30 mouse cellular contexts compared by ENCODE assay signal in the genomic region with DNA sequence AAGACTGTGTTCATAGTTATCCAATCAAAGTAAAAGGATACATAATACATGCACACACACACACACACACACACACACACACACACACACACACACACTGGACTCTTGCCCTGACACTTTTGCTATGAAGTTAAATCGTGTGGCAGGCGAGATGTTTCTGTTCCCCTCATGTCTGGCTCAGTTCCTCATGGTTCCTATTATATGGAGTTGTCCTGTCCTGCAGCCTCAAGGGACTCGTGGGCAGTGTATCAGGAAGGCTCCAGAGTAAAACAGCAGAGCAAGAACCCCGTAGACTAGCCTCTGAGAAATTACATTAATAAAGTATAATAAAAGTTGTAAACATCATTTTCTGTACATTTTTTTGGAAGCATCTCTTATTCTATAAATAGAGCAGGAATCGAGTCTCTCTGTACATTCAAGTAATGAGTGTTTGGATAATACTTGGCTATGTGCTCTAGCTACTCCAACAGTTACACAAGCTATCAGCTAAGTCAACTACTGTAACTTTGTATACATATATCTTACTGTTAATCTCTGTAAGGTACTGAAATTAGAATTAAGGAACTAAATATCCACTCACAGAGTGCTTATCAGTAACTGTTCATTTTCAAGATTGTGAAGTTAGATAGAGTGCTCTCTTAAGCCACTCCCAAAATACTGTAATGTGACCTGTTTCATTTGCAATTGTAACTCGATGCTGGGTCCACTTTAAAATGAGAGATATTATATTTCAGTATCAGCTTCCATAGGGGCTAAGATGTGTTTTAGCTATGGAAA. TPM values are rescaled to one million over a fixed set of nuclear protein-coding genes. Genes with fewer than 3 reads are reported as not detected.
DNase-seq lines count a peak whose midpoint lies in the region; ATAC-seq and TF ChIP-seq lines count a peak whose summit lies in the region.
"Had no signal": no experiment of that assay in that cellular context is flagged by ENCODE, and none has a peak within 500 bp of the region (broad histone marks: within the 10 kb centered on the region; RNA-seq: fewer than 3 reads in every experiment).

No protein-coding gene starts in this region.

- ATAC-seq in lung, embryonic 14.5 days (ENCODE audit: insufficient read depth), result peak; percentile 84; the same call in 1 of the 2 replicates
- peak; percentile 79 for ATAC-seq in lung, postnatal 0 days
- 0 out of 2 replicates have a peak, but pooled peaks have one; percentile 26 for ATAC-seq in G1E (ENCODE audit: extremely low read depth, insufficient number of reproducible peaks, low FRiP score, poor library complexity, severe bottlenecking)
- peak; percentile 74 for ATAC-seq in megakaryocyte, adult 5-6 weeks (ENCODE audit: poor library complexity, severe bottlenecking)
- no peak for ATAC-seq in hindbrain, embryonic 12.5 days (ENCODE audit: low FRiP score)
- ATAC-seq: forebrain, embryonic 13.5 days; forebrain, embryonic 16.5 days; hindbrain, postnatal 0 days; inflammation-experienced regulatory T-cells, adult 6 months had no signal

- no peaks in the 10 kb centered on the region for H3K9me3 ChIP-seq in lung, embryonic 14.5 days (ENCODE audit: low read depth, low read length)
- H3K9me3 ChIP-seq in lung, postnatal 0 days (ENCODE audit: low read length), result no peaks in the 10 kb centered on the region
- peaks cover 5% of the 10 kb centered on the region for H3K9me3 ChIP-seq in G1E (replicated peaks)
- H3K9me3 ChIP-seq in hindbrain, embryonic 12.5 days (replicated peaks), result no peaks in the 10 kb centered on the region
- H3K9me3 ChIP-seq: embryonic facial prominence, embryonic 10.5 days; embryonic facial prominence, embryonic 13.5 days; forebrain, embryonic 13.5 days; hindbrain, embryonic 10.5 days had no signal

- H3K27me3 ChIP-seq in lung, embryonic 14.5 days (ENCODE audit: insufficient read depth, low read length), result no peaks in the 10 kb centered on the region
- no peaks in the 10 kb centered on the region for H3K27me3 ChIP-seq in lung, postnatal 0 days (replicated peaks; ENCODE audit: insufficient read depth, low read length)
- H3K27me3 ChIP-seq in G1E (ENCODE audit: insufficient read depth, low read length), result no peaks in the 10 kb centered on the region
- H3K27me3 ChIP-seq in hindbrain, embryonic 12.5 days, result no peaks in the 10 kb centered on the region
- H3K27me3 ChIP-seq: embryonic facial prominence, embryonic 13.5 days; forebrain, embryonic 13.5 days had no signal

- no peaks in the 10 kb centered on the region for H3K4me1 ChIP-seq in lung, embryonic 14.5 days (ENCODE audit: insufficient read depth)
- no peaks in the 10 kb centered on the region for H3K4me1 ChIP-seq in lung, adult 2 months (ENCODE audit: control insufficient read depth, insufficient read depth, low read length)
- peaks cover 4% of the 10 kb centered on the region; the same call in 1 of the 2 replicates for H3K4me1 ChIP-seq in lung, postnatal 0 days (ENCODE audit: insufficient read depth, low read depth, low read length)
- H3K4me1 ChIP-seq in G1E (ENCODE audit: insufficient read depth, low read depth, low read length), result no peaks in the 10 kb centered on the region
- H3K4me1 ChIP-seq in hindbrain, embryonic 12.5 days, result no peaks in the 10 kb centered on the region
- H3K4me1 ChIP-seq: embryonic facial prominence, embryonic 13.5 days; hindbrain, embryonic 10.5 days had no signal

- TF ChIP-seq EP300 in lung, postnatal 0 days (IDR thresholded peaks at IDR 0.05), result no peak

- TF ChIP-seq CTCF in lung, embryonic 14.5 days (IDR thresholded peaks at IDR 0.05; ENCODE audit: low read depth), result no peak
- TF ChIP-seq CTCF in lung, adult 2 months (IDR thresholded peaks at IDR 0.05; ENCODE audit: insufficient read depth, low read length), result no peak
- no peak for TF ChIP-seq CTCF in lung, postnatal 0 days (IDR thresholded peaks at IDR 0.05)
- TF ChIP-seq CTCF in G1E (IDR thresholded peaks at IDR 0.05; ENCODE audit: low read depth, low read length), result no peak

- no peak overlapping the region for H3K4me3 ChIP-seq in lung, embryonic 14.5 days (ENCODE audit: low read depth, low read length)
- no peak overlapping the region for H3K4me3 ChIP-seq in lung, adult 2 months (replicated peaks; ENCODE audit: extremely low read depth, low read depth, low read length)
- H3K4me3 ChIP-seq in lung, postnatal 0 days (ENCODE audit: low read depth, low read length), result no peak overlapping the region
- H3K4me3 ChIP-seq in G1E (ENCODE audit: low read depth, low read length), result no peak overlapping the region
- no peak overlapping the region for H3K4me3 ChIP-seq in hindbrain, embryonic 12.5 days
- H3K4me3 ChIP-seq: embryonic facial prominence, embryonic 10.5 days; embryonic facial prominence, embryonic 13.5 days; erythroblast, embryonic 14.5 days; forebrain, embryonic 13.5 days; hindbrain, embryonic 10.5 days had no signal

- peak overlapping the region; percentile 37; the same call in 1 of the 2 replicates for H3K27ac ChIP-seq in lung, embryonic 14.5 days (ENCODE audit: low read depth)
- H3K27ac ChIP-seq in lung, postnatal 0 days (ENCODE audit: low read length), result no peak overlapping the region
- no peak overlapping the region for H3K27ac ChIP-seq in hindbrain, embryonic 12.5 days
- H3K27ac ChIP-seq: embryonic facial prominence, embryonic 10.5 days; embryonic facial prominence, embryonic 13.5 days; forebrain, embryonic 13.5 days; hindbrain, embryonic 10.5 days; hindbrain, embryonic 14.5 days; hindbrain, postnatal 0 days had no signal

- H3K36me3 ChIP-seq in lung, embryonic 14.5 days (ENCODE audit: insufficient read depth), result no peaks in the 10 kb centered on the region
- no peaks in the 10 kb centered on the region for H3K36me3 ChIP-seq in lung, postnatal 0 days (ENCODE audit: insufficient read depth, low read length)
- H3K36me3 ChIP-seq in G1E (replicated peaks), result no peaks in the 10 kb centered on the region
- H3K36me3 ChIP-seq in hindbrain, embryonic 12.5 days, result no peaks in the 10 kb centered on the region
- H3K36me3 ChIP-seq: embryonic facial prominence, embryonic 10.5 days; embryonic facial prominence, embryonic 13.5 days; hindbrain, embryonic 10.5 days had no signal

- no peak overlapping the region for H3K4me2 ChIP-seq in lung, embryonic 14.5 days
- no peak overlapping the region for H3K4me2 ChIP-seq in lung, postnatal 0 days (replicated peaks; ENCODE audit: low read depth, low read length)
- no peak overlapping the region for H3K4me2 ChIP-seq in hindbrain, embryonic 12.5 days (replicated peaks)
- H3K4me2 ChIP-seq: embryonic facial prominence, embryonic 13.5 days; forebrain, embryonic 13.5 days; heart, embryonic 11.5 days; hindbrain, embryonic 14.5 days had no signal

- DNase-seq in lung, embryonic 14.5 days, result peak; percentile 43
- no peak for DNase-seq in lung, adult 2 months
- DNase-seq in lung, postnatal 0 days (ENCODE audit: low spot score), result peak; percentile 56
- DNase-seq in lung, postnatal 14 days, result no peak
- DNase-seq in G1E (ENCODE audit: low spot score), result no peak
- DNase-seq in T-cell, adult 2 months (ENCODE audit: low spot score), result no peak
- DNase-seq: adrenal gland, adult 2 months; adrenal gland, postnatal 14 days; B cell, adult 2 months; cerebellum, adult 11 months; cerebellum, adult 2 months; cerebellum, adult 9-11 months; cerebellum, postnatal 25 days; embryo, embryonic 11 days; gastrocnemius, postnatal 10 days; gastrocnemius, postnatal 36 days; heart, adult 11 months; heart, postnatal 36 days had no signal

- no peak for TF ChIP-seq POLR2A in lung, adult 2 months (IDR thresholded peaks at IDR 0.05; ENCODE audit: borderline replicate concordance, extremely low read depth, low read depth, low read length)

- no peak overlapping the region for H3K9ac ChIP-seq in lung, embryonic 14.5 days
- H3K9ac ChIP-seq in lung, postnatal 0 days (replicated peaks; ENCODE audit: low read depth), result no peak overlapping the region
- no peak overlapping the region for H3K9ac ChIP-seq in hindbrain, embryonic 12.5 days
- H3K9ac ChIP-seq: embryonic facial prominence, embryonic 13.5 days; forebrain, embryonic 13.5 days; hindbrain, embryonic 14.5 days had no signal

- WGBS in lung, embryonic 14.5 days, result 33% methylated on average over 6 of the region's 6 CpGs
- WGBS in lung, adult 2 months, result 47% methylated on average over 6 of the region's 6 CpGs
- WGBS in lung, postnatal 0 days, result 24% methylated on average over 6 of the region's 6 CpGs
- WGBS in hindbrain, embryonic 12.5 days, result 81% methylated on average over 6 of the region's 6 CpGs

RNA-seq across cellular contexts. Expression of a gene that starts 35.0 kb away (rescaled TPM):
- polyA plus RNA-seq in lung, embryonic 14.5 days (2014; fragmentation: Nextera tagmentation; extraction: Ambion mirVana), result 33.9 and 39.0 TPM in 2 replicates
- polyA plus RNA-seq in lung, adult 2 months (2012; rRNA removed), result 5.6 and 7.8 TPM in 2 replicates
- 22.0 and 23.0 TPM in 2 replicates for polyA plus RNA-seq in lung, postnatal 0 days (2015; fragmentation: Nextera tagmentation; extraction: Ambion mirVana)
- total RNA-seq in G1E (2014; fragmentation: Nextera tagmentation) (not detected in 2 replicates), G1E (2017) (0.12 and 0.22 TPM in 2 replicates)
- polyA plus RNA-seq in G1E (2012), result not detected in 2 replicates
- total RNA-seq in megakaryocyte, adult 5-6 weeks (2015), result 1.1 and 1.6 TPM in 2 replicates
- 0.59 and 2.5 TPM in 2 replicates for total RNA-seq in megakaryocyte, adult 5-6 weeks (2017)
- polyA plus RNA-seq in hindbrain, embryonic 12.5 days (2016; fragmentation: Nextera tagmentation; extraction: Ambion mirVana), result 21.2 and 21.9 TPM in 2 replicates
- polyA plus RNA-seq: erythroblast, embryonic 14.5 days had no signal

Comparison
In these comparisons a context has a peak if more than half of its experiments do, and no peak if none do; other contexts are left out.
1. DNase-seq: peak in lung, embryonic 14.5 days (single experiment) and lung, postnatal 0 days (single experiment); none in lung, adult 2 months (single experiment), lung, postnatal 14 days (single experiment), G1E (single experiment) and T-cell, adult 2 months (single experiment).